Mouse (Mus musculus): ENCODE data around the gene Actrt3.
"Not testable (repeated sequence)": the region's sequence is repeated elsewhere in the genome, so short reads cannot be mapped to it uniquely, and the experiment has no call there.

Gene Actrt3

DNA sequence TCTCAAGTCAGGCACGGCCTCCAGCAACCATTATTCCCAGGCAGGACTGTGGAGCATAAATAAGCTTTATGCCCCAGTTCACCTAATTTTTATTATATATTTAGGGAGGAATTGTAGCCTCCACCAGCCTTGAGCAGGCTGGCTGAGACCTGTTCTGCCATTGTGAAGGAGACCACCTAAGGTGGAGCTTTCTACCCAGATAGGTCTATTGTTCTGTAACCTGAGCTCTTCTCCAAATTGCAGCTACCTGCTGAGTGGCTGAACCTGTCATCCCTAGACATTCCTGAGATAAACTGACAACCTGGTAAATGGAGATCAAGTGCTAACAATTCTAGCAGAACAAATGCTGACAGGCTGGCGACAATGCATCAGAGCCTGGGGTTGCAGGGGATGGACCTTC is 33.4 kb downstream of the Actrt3 start:
- not testable (repeated sequence) for DNase-seq

DNA sequence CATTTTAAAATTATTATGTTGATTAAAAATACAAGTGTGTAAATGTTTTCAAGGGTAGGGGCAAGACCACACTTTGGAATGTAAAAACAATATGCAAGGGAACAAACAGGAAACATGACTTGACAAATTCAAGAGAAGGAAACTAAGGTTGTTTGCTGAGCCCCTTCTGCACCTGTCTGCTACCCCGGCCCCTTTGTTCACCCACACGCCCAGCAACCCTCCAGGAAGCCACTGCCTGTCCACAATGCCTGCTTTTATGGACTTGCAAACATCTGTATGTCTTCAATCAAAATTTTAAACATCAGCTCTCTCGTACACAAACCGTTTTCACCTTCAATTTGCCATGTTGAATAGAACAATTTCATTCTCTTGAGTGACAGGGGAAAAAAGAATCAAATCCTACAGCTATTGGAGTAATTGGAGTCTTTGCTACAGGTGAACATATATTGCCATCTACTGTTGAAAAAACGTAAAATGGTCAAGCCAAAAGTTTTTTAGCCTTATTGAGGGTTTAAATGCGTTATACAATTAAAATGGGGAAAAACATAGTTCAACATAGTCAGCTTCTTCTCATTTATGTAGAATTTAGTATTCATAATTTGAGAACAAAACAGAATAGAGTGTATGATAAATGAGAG is 38.9 kb downstream of the Actrt3 start:
- DNase-seq = no peak

DNA sequence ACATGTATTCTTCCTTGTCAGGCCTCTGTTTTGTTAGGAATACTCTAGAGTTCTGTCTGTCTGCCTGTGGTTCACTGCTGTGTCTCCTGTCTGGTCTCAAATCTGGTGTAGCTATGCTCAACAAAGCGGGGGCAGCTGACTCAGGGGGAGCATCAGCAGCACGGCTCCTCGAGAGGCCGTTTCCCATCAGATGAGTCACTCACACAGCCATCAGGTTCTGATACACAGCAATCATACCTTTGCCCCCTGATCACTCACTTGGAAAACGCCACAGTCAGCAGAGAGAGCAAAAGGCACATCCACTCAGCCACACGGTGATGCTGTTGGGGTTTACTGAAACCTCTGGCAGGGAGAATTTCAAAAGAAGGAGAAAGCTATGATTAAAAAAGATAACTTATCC is 46.0 kb downstream of the Actrt3 start:
- no peak for DNase-seq

DNA sequence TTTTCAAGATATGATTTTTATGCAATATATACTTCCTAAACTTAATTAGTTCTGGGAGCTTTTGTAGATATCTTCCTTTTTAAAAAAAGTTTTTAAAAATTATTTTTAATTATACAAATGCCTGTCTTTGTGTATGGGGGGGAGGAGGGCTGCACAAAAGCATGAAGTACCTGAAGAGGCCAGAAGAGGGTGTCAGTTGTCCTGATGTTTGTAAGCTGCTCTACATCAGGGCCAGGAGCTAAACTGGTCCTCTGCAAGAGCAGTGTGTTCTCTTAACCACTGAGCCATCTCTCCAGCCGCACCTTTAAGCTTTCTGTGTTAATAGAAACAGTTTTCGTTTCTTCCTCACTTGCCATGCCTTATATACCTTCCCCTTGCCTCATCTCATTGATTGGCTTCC is 49.5 kb downstream of the Actrt3 start:
- DNase-seq = no peak

DNA sequence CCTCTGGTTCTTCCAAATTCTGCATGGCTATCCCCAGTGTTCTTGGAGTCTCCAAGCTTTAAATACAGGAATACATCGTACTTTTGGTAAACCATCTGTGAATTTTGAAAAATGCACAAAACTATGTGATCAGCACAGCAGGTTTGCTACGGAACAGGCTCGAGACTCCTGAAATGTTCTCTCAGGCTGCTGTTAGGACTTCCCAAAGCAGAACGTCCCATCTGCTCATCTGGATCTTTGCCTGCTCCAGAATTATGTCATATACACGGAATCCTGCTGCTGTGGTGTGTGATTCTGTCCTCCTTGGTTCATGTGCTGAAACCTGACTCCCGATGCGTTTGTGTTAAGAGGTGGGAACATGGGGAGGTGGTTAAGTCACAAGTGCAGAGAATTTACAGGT is 50.8 kb downstream of the Actrt3 start:
- DNase-seq = no peak

DNA sequence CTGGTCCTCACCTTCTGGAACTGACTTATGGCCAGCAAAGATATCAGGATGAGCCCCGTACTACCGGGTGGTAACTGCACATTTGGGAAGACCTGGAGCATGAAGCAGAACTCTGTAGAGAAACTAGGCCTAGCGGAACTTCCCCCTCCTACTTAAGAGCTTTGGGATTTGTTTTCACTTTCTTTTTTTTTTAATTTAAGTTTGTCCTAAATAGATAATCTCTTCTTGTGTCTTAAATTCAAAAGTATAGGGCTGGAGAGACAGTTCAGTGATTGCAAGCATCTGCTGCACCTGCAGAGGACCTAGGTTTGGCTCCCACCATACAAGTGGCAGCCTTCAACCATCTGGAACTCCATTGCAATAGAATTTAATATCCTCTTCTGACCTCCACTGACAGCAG is 51.8 kb downstream of the Actrt3 start, which contains the start of gene Mecom:
Gene Mecom (minus strand): TSS at position 101 of the 400 bp plus-strand sequence.
- DNase-seq = no peak
